Comparison of ENCODE assay signal across 27 mouse cellular contexts in the genomic region with DNA sequence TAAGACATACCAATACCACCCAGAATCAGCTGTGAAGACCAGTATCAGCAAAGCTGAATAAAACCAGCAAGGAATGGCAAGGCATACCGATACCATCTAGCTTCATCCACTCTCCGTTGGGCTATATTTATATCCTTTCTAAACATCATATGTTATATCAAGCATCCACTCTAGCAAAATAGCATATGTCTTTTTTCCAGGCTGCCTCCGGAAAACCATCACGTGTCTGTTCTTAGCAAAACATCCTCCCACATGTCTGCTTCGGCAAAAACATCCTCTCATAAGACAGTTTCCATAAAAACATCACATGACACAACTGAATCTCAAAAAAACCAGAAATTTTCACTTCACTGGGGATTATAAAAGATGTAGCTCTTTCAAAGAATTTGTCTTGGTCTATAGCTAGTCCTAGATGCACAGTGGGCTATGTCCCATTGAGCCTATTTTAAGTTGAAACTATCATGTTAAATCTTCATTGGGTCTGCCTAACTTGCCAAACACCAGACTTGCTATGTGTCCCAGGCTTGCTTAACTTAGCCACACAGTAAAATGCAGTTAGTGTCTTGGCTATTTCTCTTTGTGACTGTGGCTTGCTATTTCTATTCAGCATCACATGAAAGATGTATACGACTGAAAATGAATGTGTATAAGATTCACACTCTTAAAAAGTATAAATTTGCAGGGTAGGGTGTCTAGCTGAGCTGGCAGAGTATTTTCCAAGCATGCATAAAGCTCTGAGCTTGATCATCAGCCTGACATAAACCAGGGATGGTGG.
DNase-seq lines count a peak whose midpoint lies in the region; ATAC-seq and TF ChIP-seq lines count a peak whose summit lies in the region.
"Had no signal": no experiment of that assay in that cellular context is flagged by ENCODE, and none has a peak within 500 bp of the region (broad histone marks: within the 10 kb centered on the region; RNA-seq: fewer than 3 reads in every experiment).

No protein-coding gene starts in this region.

- DNase-seq in forebrain, postnatal 0 days = peak; percentile 31
- DNase-seq in CD4-positive helper T cell, adult 2 months (ENCODE audit: low read depth, low spot score) = peak; percentile 55
- peak; percentile 15 for DNase-seq in brain, embryonic 14.5 days (ENCODE audit: low read depth)
- peak; percentile 17 for DNase-seq in naive thymus-derived CD4-positive, alpha-beta T cell, adult 2 months (ENCODE audit: low read depth)
- DNase-seq in adrenal gland, postnatal 36 days = no peak
- DNase-seq in stomach, postnatal 0 days (ENCODE audit: low spot score) = no peak
- DNase-seq: adrenal gland, postnatal 10 days; B cell, adult 2 months; cerebellum, adult 18-20 months; cerebellum, adult 9-10 months; cerebellum, postnatal 14 days; gastrocnemius, adult 2 months; gastrocnemius, postnatal 14 days; heart, adult 18-20 months; heart, postnatal 14 days; heart, postnatal 4 days; kidney, adult 11 months had no signal

- no peak overlapping the region for H3K9ac ChIP-seq in forebrain, postnatal 0 days
- no peak overlapping the region for H3K9ac ChIP-seq in forebrain, embryonic 12.5 days
- H3K9ac ChIP-seq in stomach, postnatal 0 days (ENCODE audit: low read length) = no peak overlapping the region
- H3K9ac ChIP-seq: heart, embryonic 13.5 days; hindbrain, embryonic 14.5 days; intestine, embryonic 15.5 days had no signal

- 0 out of 2 replicates have a peak, but pooled peaks have one; percentile 32 for ATAC-seq in forebrain, postnatal 0 days
- no peak for ATAC-seq in forebrain, embryonic 12.5 days (ENCODE audit: low FRiP score)
- ATAC-seq in stomach, postnatal 0 days (ENCODE audit: low FRiP score, low TSS enrichment) = no peak
- ATAC-seq: forebrain, embryonic 14.5 days; hindbrain, postnatal 0 days; intestine, embryonic 15.5 days; Patski had no signal

- 72% methylated on average over 6 of the region's 6 CpGs for WGBS in forebrain, postnatal 0 days
- 92% methylated on average over 6 of the region's 6 CpGs for WGBS in forebrain, embryonic 12.5 days
- 73% methylated on average over 6 of the region's 6 CpGs for WGBS in stomach, postnatal 0 days

- TF ChIP-seq EP300 in stomach, postnatal 0 days (optimal IDR thresholded peaks at IDR 0.05) = no peak

- H3K36me3 ChIP-seq in forebrain, postnatal 0 days (ENCODE audit: insufficient read depth) = no peaks in the 10 kb centered on the region
- no peaks in the 10 kb centered on the region for H3K36me3 ChIP-seq in forebrain, embryonic 12.5 days (replicated peaks)
- H3K36me3 ChIP-seq in stomach, postnatal 0 days (ENCODE audit: control insufficient read depth, insufficient read depth, low read length) = no peaks in the 10 kb centered on the region
- H3K36me3 ChIP-seq: forebrain, embryonic 10.5 days; G1E; heart, embryonic 13.5 days; intestine, embryonic 15.5 days had no signal

- H3K27ac ChIP-seq in forebrain, postnatal 0 days (ENCODE audit: low read depth, low read length) = no peak overlapping the region
- no peak overlapping the region for H3K27ac ChIP-seq in forebrain, embryonic 12.5 days
- H3K27ac ChIP-seq in stomach, postnatal 0 days (replicated peaks) = no peak overlapping the region
- H3K27ac ChIP-seq: forebrain, embryonic 10.5 days; gastrocnemius, adult 2 months; heart, embryonic 13.5 days; hindbrain, embryonic 14.5 days; hindbrain, postnatal 0 days; intestine, embryonic 15.5 days had no signal

- TF ChIP-seq POLR2A in brain, embryonic 14.5 days (IDR thresholded peaks at IDR 0.05; ENCODE audit: borderline replicate concordance, extremely low read depth, insufficient read depth, insufficient read length, poor library complexity, severe bottlenecking) = no peak

- no peak for TF ChIP-seq CTCF in forebrain, postnatal 0 days (IDR thresholded peaks at IDR 0.05; ENCODE audit: low read depth)
- TF ChIP-seq CTCF in brain, embryonic 14.5 days (IDR thresholded peaks at IDR 0.05; ENCODE audit: borderline replicate concordance, extremely low read depth, insufficient read depth, insufficient read length) = no peak
- TF ChIP-seq CTCF in stomach, postnatal 0 days (IDR thresholded peaks at IDR 0.05; ENCODE audit: low read depth) = no peak

- no peaks in the 10 kb centered on the region for H3K27me3 ChIP-seq in forebrain, postnatal 0 days (ENCODE audit: insufficient read depth, low read length)
- no peaks in the 10 kb centered on the region for H3K27me3 ChIP-seq in forebrain, embryonic 12.5 days
- no peaks in the 10 kb centered on the region for H3K27me3 ChIP-seq in stomach, postnatal 0 days (ENCODE audit: control insufficient read depth, insufficient read depth, low read length)
- H3K27me3 ChIP-seq: CH12.LX; heart, embryonic 13.5 days; intestine, embryonic 15.5 days; Patski had no signal

- H3K4me3 ChIP-seq in forebrain, postnatal 0 days (ENCODE audit: low read depth, low read length) = no peak overlapping the region
- H3K4me3 ChIP-seq in forebrain, embryonic 12.5 days (replicated peaks) = no peak overlapping the region
- H3K4me3 ChIP-seq in stomach, postnatal 0 days (ENCODE audit: low read depth, low read length) = no peak overlapping the region
- H3K4me3 ChIP-seq: forebrain, embryonic 10.5 days; gastrocnemius, adult 2 months; heart, embryonic 13.5 days; intestine, embryonic 15.5 days had no signal

- no peaks in the 10 kb centered on the region for H3K4me1 ChIP-seq in forebrain, postnatal 0 days (ENCODE audit: insufficient read depth)
- no peaks in the 10 kb centered on the region for H3K4me1 ChIP-seq in forebrain, embryonic 12.5 days
- H3K4me1 ChIP-seq in stomach, postnatal 0 days (replicated peaks; ENCODE audit: control insufficient read depth, insufficient read depth) = no peaks in the 10 kb centered on the region
- H3K4me1 ChIP-seq: forebrain, embryonic 10.5 days; heart, embryonic 13.5 days; intestine, embryonic 15.5 days had no signal

- no peaks in the 10 kb centered on the region for H3K9me3 ChIP-seq in forebrain, postnatal 0 days (ENCODE audit: low read length)
- H3K9me3 ChIP-seq in forebrain, embryonic 12.5 days = no peaks in the 10 kb centered on the region
- no peaks in the 10 kb centered on the region for H3K9me3 ChIP-seq in stomach, postnatal 0 days (ENCODE audit: control insufficient read depth, low read length)
- H3K9me3 ChIP-seq: forebrain, embryonic 10.5 days; G1E; intestine, embryonic 15.5 days had no signal

- H3K4me2 ChIP-seq in forebrain, postnatal 0 days (ENCODE audit: low read depth) = no peak overlapping the region
- H3K4me2 ChIP-seq in forebrain, embryonic 12.5 days = no peak overlapping the region
- H3K4me2 ChIP-seq in stomach, postnatal 0 days (replicated peaks; ENCODE audit: low read depth) = no peak overlapping the region
- H3K4me2 ChIP-seq: heart, embryonic 13.5 days; hindbrain, embryonic 14.5 days; intestine, embryonic 15.5 days had no signal

Comparison
In these comparisons a context has a peak if more than half of its experiments do, and no peak if none do; other contexts are left out.
1. DNase-seq: peak in forebrain, postnatal 0 days (single experiment), CD4-positive helper T cell, adult 2 months (single experiment), brain, embryonic 14.5 days (single experiment) and naive thymus-derived CD4-positive, alpha-beta T cell, adult 2 months (single experiment); none in adrenal gland, postnatal 36 days (0 of 2) and stomach, postnatal 0 days (single experiment).